Mouse (Mus musculus) CH12.LX (cell line): ENCODE measurements around the gene Thsd7b. TPM values are rescaled to one million over a fixed set of nuclear protein-coding genes. Genes with fewer than 3 reads are reported as not detected.

Source experiments
- DNase-seq: peaks from one replicate; pipeline ENCODE4 v3.0.0-alpha.2; 2013; ENCODE audit errors: extremely low read depth
- H3K27ac ChIP-seq: 2 replicates; pipeline ENCODE4 v1.5.1; 2012; ENCODE audit warnings: low read depth, mild to moderate bottlenecking, control low read depth, moderate library complexity; ENCODE audit not compliant: insufficient read depth
- H3K27me3 ChIP-seq: replicated peaks from 2 replicates; pipeline ENCODE3; 2012; ENCODE audit warnings: inconsistent platforms
- H3K36me3 ChIP-seq, 2 experiments: replicated peaks in 1 of 2; 2 replicates each; pipeline versions ENCODE3 to v1.6.1; 2012; ENCODE audit warnings: inconsistent platforms in 1 of 2, low read length in 1 of 2, mild to moderate bottlenecking in 1 of 2, mixed read lengths in 1 of 2, moderate library complexity in 1 of 2; ENCODE audit not compliant: control insufficient read depth in 1 of 2, insufficient read depth in 1 of 2
- H3K4me1 ChIP-seq, 2 experiments: 2 replicates each; pipeline ENCODE4 v1.6.1; 2012; ENCODE audit warnings: inconsistent platforms in 1 of 2, moderate library complexity in 1 of 2; ENCODE audit not compliant: insufficient read depth in 2 of 2, control insufficient read depth in 1 of 2
- H3K4me2 ChIP-seq: 2 replicates; pipeline ENCODE4 v1.6.1; 2012; ENCODE audit warnings: low read depth, mild to moderate bottlenecking, control low read depth; ENCODE audit not compliant: poor library complexity, insufficient read depth, severe bottlenecking
- H3K4me3 ChIP-seq, 3 experiments: fragments of 150-350 bp in 1 of 3; sonication (generic) in 1 of 3; replicated peaks in 1 of 3; 2 replicates each; pipeline versions ENCODE3 to v1.5.1; 2011 to 2012; ENCODE audit warnings: low read depth in 2 of 3, low read length in 2 of 3, mild to moderate bottlenecking in 2 of 3, moderate library complexity in 2 of 3, control low read depth in 1 of 3, improper control_type of control experiment in 1 of 3, inconsistent platforms in 1 of 3, mixed read lengths in 1 of 3; ENCODE audit not compliant: poor library complexity in 1 of 3
- H3K79me2 ChIP-seq: replicated peaks from 2 replicates; pipeline ENCODE4 v1.6.1; 2012; ENCODE audit warnings: mild to moderate bottlenecking, moderate library complexity; ENCODE audit not compliant: control insufficient read depth, poor library complexity, insufficient read depth, severe bottlenecking; ENCODE audit errors: extremely low read depth
- H3K9ac ChIP-seq: 2 replicates; pipeline ENCODE4 v1.6.1; 2012; ENCODE audit warnings: low read depth, mild to moderate bottlenecking, control low read depth, moderate library complexity; ENCODE audit not compliant: insufficient read depth
- H3K9me3 ChIP-seq: replicated peaks from 2 replicates; pipeline ENCODE3; 2012; ENCODE audit warnings: low read length, inconsistent platforms, mixed read lengths
- CHD1 ChIP-seq: IDR thresholded peaks from 2 replicates; pipeline ENCODE4 v1.6.1; 2012; ENCODE audit warnings: low read depth, low read length, improper control_type of control experiment, inconsistent platforms
- CTCF ChIP-seq, 2 experiments: IDR thresholded peaks in 1 of 2; conservative IDR thresholded peaks in 1 of 2; 2 replicates each; pipeline ENCODE4 v1.5.1; 2011 to 2012; ENCODE audit warnings: low read depth in 2 of 2, low read length in 2 of 2, improper control_type of control experiment in 1 of 2, inconsistent platforms in 1 of 2, mild to moderate bottlenecking in 1 of 2, moderate library complexity in 1 of 2
- E2F4 ChIP-seq: IDR thresholded peaks from 2 replicates; pipeline ENCODE4 v1.6.1; 2011; ENCODE audit warnings: low read depth, low read length, improper control_type of control experiment; ENCODE audit not compliant: insufficient replicate concordance
- ETS1 ChIP-seq: conservative IDR thresholded peaks from 2 replicates; pipeline ENCODE4 v1.6.1; 2012; ENCODE audit warnings: low read depth, mild to moderate bottlenecking, inconsistent platforms, low read length, improper control_type of control experiment, moderate library complexity
- GABPA ChIP-seq: IDR thresholded peaks from 2 replicates; pipeline ENCODE4 v1.6.1; 2012; ENCODE audit warnings: low read depth, low read length, improper control_type of control experiment, inconsistent platforms; ENCODE audit not compliant: insufficient replicate concordance
- IRF4 ChIP-seq: IDR thresholded peaks from 2 replicates; pipeline ENCODE4 v1.6.1; 2014; ENCODE audit warnings: low read depth, mild to moderate bottlenecking, inconsistent platforms, low read length, improper control_type of control experiment
- KAT2A ChIP-seq: IDR thresholded peaks from 2 replicates; pipeline ENCODE4 v1.6.1; 2012; ENCODE audit warnings: low read length, improper control_type of control experiment, inconsistent platforms; ENCODE audit not compliant: insufficient replicate concordance
- MAX ChIP-seq: IDR thresholded peaks from 2 replicates; pipeline ENCODE4 v1.6.1; 2011; ENCODE audit warnings: low read length, improper control_type of control experiment
- MAZ ChIP-seq: IDR thresholded peaks from 2 replicates; pipeline ENCODE4 v1.6.1; 2012; ENCODE audit warnings: low read depth, mild to moderate bottlenecking, inconsistent platforms, low read length, improper control_type of control experiment, moderate library complexity
- MYC ChIP-seq: IDR thresholded peaks from 2 replicates; pipeline ENCODE4 v1.6.1; 2011; ENCODE audit warnings: low read depth, mild to moderate bottlenecking, improper control_type of control experiment, low read length
- NELFE ChIP-seq: IDR thresholded peaks from 2 replicates; pipeline ENCODE4 v1.6.1; 2011; ENCODE audit warnings: low read depth, low read length, improper control_type of control experiment
- PAX5 ChIP-seq: IDR thresholded peaks from 2 replicates; pipeline ENCODE4 v1.6.1; 2012; ENCODE audit warnings: low read length, inconsistent platforms, mixed read lengths
- RAD21 ChIP-seq: IDR thresholded peaks from 2 replicates; pipeline ENCODE4 v1.6.1; 2011; ENCODE audit warnings: low read depth, mild to moderate bottlenecking, low read length, improper control_type of control experiment, moderate library complexity
- SIN3A ChIP-seq: IDR thresholded peaks from 2 replicates; pipeline ENCODE4 v1.6.1; 2012; ENCODE audit warnings: low read length, improper control_type of control experiment, inconsistent platforms
- SMC3 ChIP-seq: IDR thresholded peaks from 2 replicates; pipeline ENCODE4 v1.6.1; 2011; ENCODE audit warnings: low read depth, low read length, improper control_type of control experiment
- TBP ChIP-seq: conservative IDR thresholded peaks from 2 replicates; pipeline ENCODE4 v1.6.1; 2011; ENCODE audit warnings: low read depth, low read length, improper control_type of control experiment
- TCF12 ChIP-seq: IDR thresholded peaks from 2 replicates; pipeline ENCODE4 v1.6.1; 2014; ENCODE audit warnings: low read depth, mild to moderate bottlenecking, inconsistent platforms, low read length, improper control_type of control experiment
- UBTF ChIP-seq: IDR thresholded peaks from 2 replicates; pipeline ENCODE4 v1.6.1; 2012; ENCODE audit warnings: low read depth, mild to moderate bottlenecking, inconsistent platforms, low read length, improper control_type of control experiment, moderate library complexity
- ZKSCAN1 ChIP-seq: IDR thresholded peaks from 2 replicates; pipeline ENCODE4 v1.6.1; 2012; ENCODE audit warnings: low read depth, inconsistent platforms, low read length, improper control_type of control experiment, borderline replicate concordance
- ZMIZ1 ChIP-seq: IDR thresholded peaks from 2 replicates; pipeline ENCODE4 v1.6.1; 2012; ENCODE audit warnings: low read depth, mild to moderate bottlenecking, inconsistent platforms, low read length, improper control_type of control experiment
- ZNF384 ChIP-seq: IDR thresholded peaks from 2 replicates; pipeline ENCODE4 v1.6.1; 2012; ENCODE audit warnings: low read depth, low read length, improper control_type of control experiment, inconsistent platforms
- dilution Hi-C: fragments of 300-500 bp; cut with MboI; formaldehyde crosslinking; loops from 2 replicates; pipeline ENCODE4 v1.14.3; 2020; ENCODE audit warnings: low sequenced_read_pairs; ENCODE audit not compliant: extremely low pct_unique_long_range_greater_than_20kb, extremely low pct_ligation_motif_present
- in situ Hi-C: fragments of 300-500 bp; cut with MboI; formaldehyde crosslinking; loops from 3 replicates; pipeline ENCODE4 v1.14.3; 2019; ENCODE audit warnings: low sequenced_read_pairs, low pct_ligation_motif_present, low pct_unique_long_range_greater_than_20kb, mixed read lengths
- polyA plus RNA-seq: library from polyadenylated mRNA; unstranded; fragments of >175 nt; gene quantifications from 2 replicates; pipeline ENCODE4 v1.2.1, GENCODE M21; 2012; ENCODE audit warnings: low read depth; ENCODE audit not compliant: insufficient read length
- total RNA-seq, 2 experiments: library from RNA; depleted of rRNA; stranded (reverse); fragments of 300-350 nt in 1 of 2; fragments of >200 nt in 1 of 2; gene quantifications; 2 replicates each; pipeline ENCODE4 v1.2.3; 2012 to 2014

Thsd7b gene
- total and polyA plus RNA-seq, 3 experiments = not detected

DNA sequence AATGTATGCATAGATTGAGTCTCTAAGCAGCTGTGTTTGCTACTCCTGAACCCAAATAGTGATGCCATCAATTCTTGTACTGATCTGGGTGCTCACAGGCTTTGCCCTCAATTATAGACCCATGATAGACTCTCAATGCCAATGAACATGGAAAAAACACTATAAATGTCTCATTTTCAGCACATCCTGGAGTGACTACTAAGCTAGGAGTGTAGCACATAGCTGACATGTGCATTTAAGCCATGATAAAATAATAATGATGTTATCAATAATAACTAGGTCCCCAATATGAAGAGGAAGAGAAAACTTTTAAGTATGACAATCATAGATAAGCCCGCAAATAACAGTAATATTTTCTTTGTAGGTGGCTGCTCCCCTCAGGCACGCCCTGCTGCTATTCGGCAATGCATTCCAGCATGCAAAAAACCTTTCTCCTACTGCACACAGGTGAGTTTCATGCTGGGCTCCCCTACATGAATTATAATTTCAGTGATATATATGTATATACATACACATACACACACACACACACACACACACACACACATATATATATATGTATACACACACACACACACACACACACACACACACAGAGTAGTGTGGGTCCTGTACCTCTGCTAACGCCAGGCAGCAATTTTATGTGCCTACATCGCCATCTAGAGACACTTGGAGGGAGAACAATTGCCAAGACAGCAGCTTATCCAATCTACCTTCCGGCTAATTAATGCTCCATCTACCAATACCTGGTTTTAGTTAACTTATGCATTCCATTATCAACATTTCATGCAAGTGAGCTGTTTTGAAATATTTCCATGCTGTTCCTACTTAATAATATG, 919.3 kb downstream of the Thsd7b start:
- no peak overlapping the region for H3K9ac ChIP-seq
- no peaks in the 10 kb centered on the region for H3K4me1 ChIP-seq
- H3K27ac ChIP-seq = no peak overlapping the region
- in situ Hi-C loops = no loop called here
- H3K27me3 ChIP-seq = no peaks in the 10 kb centered on the region
- H3K36me3 ChIP-seq = no peaks in the 10 kb centered on the region
- dilution Hi-C loops = no loop called here
- no peaks in the 10 kb centered on the region for H3K79me2 ChIP-seq
- TF ChIP-seq SMC3 (peak; percentile 31), GABPA (no peak), UBTF (no peak), SIN3A (no peak), KAT2A (no peak), MAZ (no peak), IRF4 (no peak), ZMIZ1 (no peak), CHD1 (no peak), CTCF (conservative IDR thresholded peaks at IDR 0.05 in 1 of 2, IDR thresholded peaks at IDR 0.05 in 1 of 2; ENCODE audit: low read depth in 2 of 2, low read length in 2 of 2) (peak; percentile 15 to 69; a peak in 2 of 4 replicates), TBP (no peak), MYC (no peak), TCF12 (no peak), RAD21 (peak; percentile 72)
- H3K4me2 ChIP-seq = no peak overlapping the region
- no peaks in the 10 kb centered on the region for H3K9me3 ChIP-seq
- DNase-seq = peak; percentile 39
- H3K4me3 ChIP-seq = no peak overlapping the region

GRCm38 (mm10) chr1:130217404-130217803, 944.3 kb downstream of the Thsd7b start:
- no peaks in the 10 kb centered on the region for H3K79me2 ChIP-seq
- no peak overlapping the region for H3K4me3 ChIP-seq
- no peaks in the 10 kb centered on the region for H3K9me3 ChIP-seq
- H3K9ac ChIP-seq = no peak overlapping the region
- H3K27me3 ChIP-seq = no peaks in the 10 kb centered on the region
- in situ Hi-C loops (no loop called here), dilution Hi-C loops (no loop called here)
- no peak for DNase-seq
- H3K27ac ChIP-seq = no peak overlapping the region
- H3K36me3 ChIP-seq = no peaks in the 10 kb centered on the region
- no peaks in the 10 kb centered on the region for H3K4me1 ChIP-seq
- TF ChIP-seq ZNF384 (no peak), E2F4 (no peak), NELFE (no peak), ZKSCAN1 (no peak), ETS1 (no peak), PAX5 (no peak), MAX (no peak), MYC (no peak), UBTF (no peak)
- no peak overlapping the region for H3K4me2 ChIP-seq
